Mouse (Mus musculus): ENCODE measurements around the gene Reg1. TPM values are rescaled to one million over a fixed set of nuclear protein-coding genes. Genes with fewer than 3 reads are reported as not detected.
"Not testable (repeated sequence)": the region's sequence is repeated elsewhere in the genome, so short reads cannot be mapped to it uniquely, and the experiment has no call there.

Gene Reg1
- total RNA-seq (2021), result not detected
- long read RNA-seq, experiment 1, result 0 reads
- long read RNA-seq, experiment 2, result 0 reads

GRCm38 (mm10) chr6:78422411-78422810 lies at the start of gene Reg1:
Gene Reg1, plus strand, starts transcription at chr6:78422711.
- not testable (repeated sequence) for DNase-seq

DNA sequence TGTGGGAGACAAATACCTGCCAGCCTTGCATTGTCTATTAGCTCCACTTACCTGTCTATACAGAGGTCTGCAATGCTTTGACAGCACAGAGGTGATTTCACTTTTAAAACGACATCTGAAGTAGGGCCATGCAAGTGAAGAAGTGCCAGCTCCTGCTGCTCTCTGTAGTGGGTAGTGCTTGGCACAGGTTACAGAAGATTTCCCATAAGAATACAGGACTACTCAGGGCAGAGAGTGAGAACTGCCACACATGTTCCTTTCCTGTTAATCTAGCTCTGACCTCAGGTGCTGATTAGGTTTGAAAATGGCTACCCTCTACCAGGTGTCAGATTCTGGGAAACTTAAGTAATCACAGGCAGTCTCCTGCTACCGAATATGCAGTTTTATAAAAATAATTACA lies 43.7 kb upstream of the Reg1 start, which contains the start of gene Reg3d:
TSS of gene Reg3d (minus strand) at position 101 of the 400 bp plus-strand sequence.
- no peak for DNase-seq

DNA sequence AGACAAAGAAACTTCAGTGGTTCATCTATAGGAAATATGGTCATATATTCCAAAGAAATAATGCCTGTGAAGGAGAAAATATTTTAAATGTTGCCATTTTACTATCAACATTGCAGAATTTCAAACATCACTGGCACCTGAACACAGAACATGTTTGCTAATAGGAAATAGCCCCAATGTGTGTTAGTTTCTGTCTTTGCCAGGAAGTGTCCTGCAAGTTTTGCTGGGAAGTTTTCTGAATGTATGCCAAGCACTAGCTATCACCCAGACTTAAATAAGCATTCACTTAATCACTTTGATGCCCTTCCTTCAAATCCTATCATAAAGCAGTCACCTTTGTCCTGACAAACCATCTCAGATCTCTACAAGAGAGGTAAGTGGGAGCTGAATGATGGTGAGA lies 42.1 kb upstream of the Reg1 start, which contains the start of gene Reg3a:
TSS of gene Reg3a (plus strand) at position 301 of the 400 bp plus-strand sequence.
- DNase-seq, result no peak

GRCm38 (mm10) chr6:78385609-78386008 lies 36.9 kb upstream of the Reg1 start:
- DNase-seq, result no peak

DNA sequence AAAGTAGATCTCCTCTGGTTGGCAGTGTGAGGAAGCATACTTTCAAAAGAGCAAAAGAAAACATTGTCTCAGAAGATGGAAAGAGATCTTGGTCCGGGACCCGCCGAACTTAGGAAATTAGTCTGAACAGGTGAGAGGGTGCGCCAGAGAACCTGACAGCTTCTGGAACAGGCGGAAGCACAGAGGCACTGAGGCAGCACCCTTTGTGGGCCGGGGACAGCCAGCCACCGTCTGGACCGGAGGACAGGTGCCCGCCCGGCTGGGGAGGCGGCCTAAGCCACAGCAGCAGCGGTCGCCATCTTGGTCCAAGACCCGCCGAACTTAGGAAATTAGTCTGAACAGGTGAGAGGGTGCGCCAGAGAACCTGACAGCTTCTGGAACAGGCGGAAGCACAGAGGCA lies 27.2 kb upstream of the Reg1 start, which contains the start of gene Reg2:
TSS of gene Reg2 (plus strand) at position 301 of the 400 bp plus-strand sequence.
- DNase-seq, result not testable (repeated sequence)

DNA sequence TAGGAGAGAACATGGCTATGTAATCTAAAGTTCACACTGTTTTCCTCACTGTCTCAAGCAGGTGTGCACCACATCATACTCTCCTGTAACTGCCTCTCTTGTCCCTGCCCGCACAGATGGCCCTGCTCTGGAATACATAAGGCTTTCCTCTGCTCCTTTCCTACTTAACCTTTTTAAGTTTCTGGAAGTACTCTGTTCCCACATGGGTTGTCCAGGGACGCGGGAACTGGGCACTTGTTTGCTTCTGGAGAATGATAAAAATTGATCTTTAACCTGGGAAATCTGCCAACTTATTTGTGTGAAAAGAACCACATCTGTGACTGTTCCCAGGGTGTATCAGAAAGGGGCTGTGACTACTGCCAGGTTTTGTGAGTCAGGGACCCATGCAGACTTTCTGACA lies 3.0 kb downstream of the Reg1 start:
- DNase-seq, result no peak

DNA sequence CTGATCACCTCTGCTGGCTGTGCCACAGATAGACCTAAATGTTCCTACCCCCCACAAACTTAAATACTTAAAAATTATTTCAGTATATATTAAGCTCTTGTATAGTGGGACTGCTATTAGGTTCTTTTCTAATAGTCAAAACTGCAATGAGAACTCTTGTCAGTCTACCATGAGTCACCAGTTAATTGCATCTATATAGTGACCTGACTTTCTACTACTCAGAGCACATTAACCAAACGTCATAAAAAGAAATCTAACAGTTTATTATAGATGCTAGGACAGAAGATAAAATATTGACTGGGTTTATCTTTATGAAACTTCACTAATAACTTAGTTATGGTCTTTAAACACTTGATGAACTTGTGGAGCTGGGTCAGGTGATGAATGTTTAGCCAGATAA lies 24.7 kb downstream of the Reg1 start:
- DNase-seq, result no peak

DNA sequence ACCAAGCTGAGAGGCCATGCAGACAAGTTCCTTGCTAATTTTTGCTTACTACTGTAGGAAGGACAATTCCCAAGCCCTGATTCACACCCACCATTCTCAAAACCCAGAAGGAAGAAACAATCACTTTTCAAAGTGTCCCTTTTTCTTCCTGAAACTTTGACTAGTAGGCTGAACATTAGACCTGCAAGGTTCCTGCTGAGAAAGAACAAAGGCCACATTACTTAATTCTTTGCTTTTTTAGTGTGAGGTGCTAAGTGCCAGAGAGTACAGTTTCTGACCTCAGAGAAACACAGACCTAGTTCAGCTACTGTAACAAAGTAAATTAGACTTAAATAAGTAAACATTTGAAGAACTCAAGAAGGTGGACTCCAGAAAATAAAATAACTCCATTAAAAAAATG lies 25.9 kb downstream of the Reg1 start:
- DNase-seq, result no peak

GRCm38 (mm10) chr6:78452804-78453203 lies 30.3 kb downstream of the Reg1 start:
- DNase-seq, result no peak

DNA sequence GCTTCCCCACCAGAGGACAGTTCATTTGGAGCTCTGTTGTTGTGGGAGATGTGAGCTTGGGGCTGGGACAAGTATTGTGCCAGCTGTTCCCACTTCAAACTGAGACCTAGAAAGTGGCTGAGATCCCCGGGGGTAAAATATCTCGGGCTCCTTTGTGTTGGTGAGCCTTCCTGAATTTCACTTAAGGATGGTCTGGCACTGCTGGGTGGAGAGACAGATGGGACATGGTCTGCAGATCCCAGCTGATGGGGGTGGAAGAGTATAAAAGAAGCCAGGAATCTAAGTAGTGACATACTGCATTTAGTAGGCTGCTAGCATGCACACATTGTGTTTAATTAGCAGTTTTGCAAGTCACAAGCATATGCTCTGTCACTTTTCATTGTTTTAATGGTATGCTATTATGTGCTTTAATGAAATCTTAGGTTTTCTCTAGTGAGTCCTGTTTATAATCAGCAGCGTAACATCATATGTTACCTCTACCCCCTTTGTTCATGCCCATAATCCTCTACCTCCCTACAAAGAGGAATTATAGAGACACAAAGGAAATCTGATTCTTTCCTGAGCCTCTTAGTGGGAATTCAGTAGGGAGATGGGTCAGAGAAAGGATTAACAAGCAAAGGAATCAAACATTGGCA lies 37.8 kb downstream of the Reg1 start:
- DNase-seq, result no peak

DNA sequence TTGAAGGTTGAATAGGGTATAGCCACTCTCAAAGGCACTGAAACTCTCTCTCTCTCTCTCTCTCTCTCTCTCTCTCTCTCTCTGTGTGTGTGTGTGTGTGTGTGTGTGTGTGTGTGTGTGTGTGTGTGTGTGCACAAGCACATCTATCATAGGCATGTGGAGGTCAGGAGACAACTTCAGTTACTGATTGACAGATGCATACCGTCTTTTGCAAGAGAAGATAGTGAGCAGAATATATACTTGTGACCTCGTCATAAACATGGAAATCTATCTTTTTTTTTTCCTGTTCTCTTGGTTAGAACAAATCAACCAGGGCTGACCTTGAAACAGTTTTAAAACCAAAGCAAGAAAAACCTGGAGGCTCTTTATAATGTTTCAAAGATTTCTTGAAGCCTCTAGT lies 39.8 kb downstream of the Reg1 start:
- no peak for DNase-seq

GRCm38 (mm10) chr6:78463266-78463665 lies 40.8 kb downstream of the Reg1 start:
- DNase-seq, result no peak

DNA sequence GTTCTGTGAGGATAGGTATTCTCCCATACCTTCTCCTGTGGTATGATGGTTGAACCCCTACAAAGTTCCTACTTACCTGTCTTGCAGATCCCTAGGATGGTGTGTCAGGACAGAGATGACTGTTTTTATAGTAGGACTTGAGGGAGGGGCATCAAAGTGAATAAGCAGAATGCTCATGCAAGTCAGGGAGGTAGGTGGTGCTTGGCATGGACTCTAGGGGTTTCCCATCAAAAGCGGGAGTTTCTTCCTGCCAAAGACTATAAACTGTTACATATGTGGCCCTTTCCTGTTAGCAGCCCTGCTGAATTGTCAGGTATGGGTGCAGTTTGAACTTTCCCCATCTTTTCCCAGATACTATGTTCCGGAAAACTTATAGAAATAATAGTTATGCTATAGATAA lies 46.3 kb downstream of the Reg1 start, which contains the start of gene Reg3g:
TSS of gene Reg3g (minus strand) at position 101 of the 400 bp plus-strand sequence.
- no peak for DNase-seq

DNA sequence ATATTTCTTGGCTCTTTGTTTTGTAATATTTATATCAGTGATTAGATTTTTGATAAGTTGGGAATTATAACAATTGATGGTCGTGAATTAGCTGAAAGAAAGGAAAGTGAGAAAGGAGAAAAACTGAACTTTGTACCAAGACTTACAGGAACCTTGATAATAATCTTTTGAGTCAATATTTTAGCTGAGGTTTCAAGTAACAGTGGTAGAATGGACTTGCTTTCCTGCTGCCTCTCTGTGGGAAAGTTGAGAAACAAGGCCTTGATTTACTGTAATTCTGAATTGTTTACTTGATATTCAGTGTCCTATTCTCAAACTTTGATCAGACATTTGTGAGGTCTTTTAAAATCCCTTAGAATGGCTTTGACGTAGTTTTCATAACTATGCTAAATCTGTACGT lies 46.8 kb downstream of the Reg1 start:
- DNase-seq, result no peak

Other genes with a start within 250 kb of the Reg1 start
- not detected for gene Reg3b, start 52.1 kb upstream of the Reg1 start, total RNA-seq (2021)
- not detected for gene Reg3d, start 43.8 kb upstream of the Reg1 start, total RNA-seq (2021)
- gene Reg3a, start 42.0 kb upstream of the Reg1 start, total RNA-seq (2021), result not detected
- not detected for gene Reg2, start 27.1 kb upstream of the Reg1 start, total RNA-seq (2021)
- gene Reg3g, start 46.2 kb downstream of the Reg1 start, total RNA-seq (2021), result not detected